Mouse (Mus musculus): ENCODE data around the gene Micu1.

The Micu1 gene

DNA sequence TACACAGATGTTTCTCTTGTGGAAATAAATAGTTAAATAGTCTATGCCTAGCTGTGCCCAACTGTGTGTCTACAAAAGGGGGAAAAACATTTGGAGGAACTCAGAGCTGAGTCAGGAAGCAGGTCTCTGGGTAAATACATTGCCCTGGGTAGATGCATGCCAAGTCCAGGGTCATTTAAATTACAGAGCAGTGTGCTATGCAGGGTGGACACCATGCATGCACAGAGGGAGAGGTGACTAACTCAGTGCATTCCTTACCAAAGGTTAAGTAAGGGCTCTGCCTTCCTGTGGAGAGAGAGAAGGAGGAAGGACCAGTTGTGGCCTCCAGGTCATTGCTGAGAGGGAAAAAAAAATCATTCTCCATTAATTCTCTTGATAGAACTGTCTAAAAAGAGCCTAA is 22.4 kb downstream of the Micu1 start:
- DNase-seq = no peak

DNA sequence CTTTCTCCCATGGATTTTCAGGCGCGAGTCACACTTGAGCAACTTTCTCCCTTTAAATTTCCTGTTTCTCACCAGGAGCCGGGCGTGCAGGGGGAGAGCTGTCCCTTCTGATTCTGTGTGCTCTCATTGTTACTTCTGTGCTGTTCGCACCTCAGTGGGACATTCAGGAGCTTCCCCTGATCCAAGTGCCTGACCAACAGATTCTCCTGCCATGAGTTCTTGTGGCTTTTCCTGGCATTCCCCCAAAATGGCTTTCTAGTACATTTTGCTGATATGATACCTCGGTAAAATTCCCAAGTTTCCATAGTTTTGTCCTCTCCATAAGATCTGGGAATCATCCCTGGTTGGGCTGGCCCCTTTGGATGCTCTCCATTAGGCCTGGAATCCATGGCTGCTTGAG is 25.0 kb downstream of the Micu1 start:
- no peak for DNase-seq

DNA sequence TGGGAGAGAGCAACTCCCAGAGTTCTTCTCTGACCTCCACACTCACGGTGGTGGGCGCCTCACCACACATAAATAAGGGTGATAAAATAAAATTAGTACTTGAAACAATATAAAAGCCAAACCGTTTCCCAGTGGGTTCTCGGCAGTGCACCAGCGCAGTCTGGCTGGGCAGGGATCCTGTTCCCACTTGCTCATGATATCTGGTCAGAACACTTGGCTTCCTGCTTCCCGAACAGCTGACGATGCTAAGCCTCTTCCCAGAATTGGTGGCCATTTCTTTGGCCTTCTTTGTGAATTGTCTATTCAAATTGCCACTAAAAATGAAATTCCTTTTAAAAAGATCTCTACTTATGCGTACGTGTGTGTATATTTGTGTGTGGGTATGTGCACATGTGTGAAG is 27.0 kb downstream of the Micu1 start:
- no peak for DNase-seq

DNA sequence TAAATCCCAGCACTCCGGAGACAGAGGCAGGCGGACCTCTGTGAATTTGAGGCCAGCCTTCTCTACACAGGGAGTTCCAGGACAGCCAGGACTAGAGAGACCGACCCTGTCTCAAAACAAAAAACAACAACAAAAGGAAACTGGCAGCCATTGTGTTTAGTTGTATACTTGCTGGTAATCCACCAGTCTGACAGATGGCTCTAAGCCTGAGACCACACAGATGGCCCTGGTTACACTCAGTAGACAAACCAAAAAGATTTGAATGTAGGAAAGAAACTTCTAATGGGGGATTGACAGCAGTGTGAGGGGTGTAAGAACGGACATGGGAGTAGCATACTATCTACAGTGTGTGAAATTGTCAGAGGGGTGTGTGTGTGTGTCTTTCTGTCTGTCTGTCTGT is 27.6 kb downstream of the Micu1 start:
- DNase-seq = no peak

DNA sequence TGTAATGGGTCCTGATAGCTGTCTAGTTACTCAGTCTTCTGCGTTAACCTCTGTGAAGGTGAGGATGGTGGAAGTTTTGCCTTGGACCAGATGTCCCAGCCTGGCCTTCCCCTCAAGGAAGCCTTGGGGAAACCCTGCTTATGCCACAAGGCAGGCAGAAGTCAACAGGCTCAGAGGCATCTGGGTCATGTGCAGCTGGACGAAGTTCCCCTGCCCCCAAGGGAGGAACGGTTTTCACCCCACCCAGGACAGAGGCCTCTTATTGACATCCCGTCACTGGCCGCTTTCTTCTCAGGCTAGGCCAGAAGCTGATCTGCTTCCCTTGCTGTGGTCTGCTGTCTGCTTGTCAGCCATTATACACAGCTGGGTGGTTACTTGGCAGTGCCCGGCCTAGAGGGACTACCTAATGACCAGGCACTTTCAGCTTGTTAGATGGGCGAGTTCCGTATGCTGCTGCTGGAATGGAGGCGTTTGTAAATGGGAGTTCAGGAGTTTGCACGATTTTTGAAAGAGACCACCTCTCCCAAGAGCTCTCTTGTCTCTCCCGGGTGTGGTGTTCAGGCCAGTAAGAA is 33.8 kb downstream of the Micu1 start:
- DNase-seq = no peak

DNA sequence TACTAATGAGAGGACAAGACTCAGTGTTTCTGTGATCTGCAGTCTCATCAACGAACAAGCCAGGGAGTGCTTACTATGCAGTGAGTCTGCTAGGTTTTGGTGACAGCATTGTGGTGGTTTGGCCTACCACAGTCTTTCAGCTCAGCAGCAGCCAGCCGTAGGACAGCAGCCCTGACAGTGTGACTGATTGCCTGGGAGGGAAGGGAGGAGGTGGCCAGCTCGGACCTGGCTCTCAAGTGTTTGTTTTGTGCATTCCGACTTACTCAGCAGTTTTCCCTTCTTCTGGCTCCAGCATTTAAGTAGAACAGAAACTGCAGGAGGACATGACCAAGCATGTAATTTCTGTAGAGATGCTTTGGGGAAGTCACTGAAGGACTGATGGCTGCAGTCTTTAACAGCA is 39.2 kb downstream of the Micu1 start:
- no peak for DNase-seq

DNA sequence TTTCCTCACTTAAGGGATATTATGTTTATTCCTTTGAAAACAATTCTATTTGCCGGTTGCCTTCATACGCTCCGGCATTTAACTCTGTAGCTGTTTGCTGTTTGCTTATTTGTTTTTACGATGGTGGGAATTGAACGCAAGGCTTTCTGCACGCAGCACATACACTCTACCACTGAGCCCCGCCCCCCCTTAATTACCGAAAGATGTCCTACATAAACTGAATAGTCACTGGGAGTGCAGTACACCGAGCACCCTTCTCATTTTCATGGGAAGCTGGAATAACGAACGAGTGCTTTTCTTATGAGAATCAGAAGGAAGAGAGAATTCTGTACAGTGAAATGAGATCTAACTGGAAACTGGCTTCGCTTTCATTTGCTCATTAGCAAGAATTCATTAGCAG is 41.1 kb downstream of the Micu1 start:
- no peak for DNase-seq

DNA sequence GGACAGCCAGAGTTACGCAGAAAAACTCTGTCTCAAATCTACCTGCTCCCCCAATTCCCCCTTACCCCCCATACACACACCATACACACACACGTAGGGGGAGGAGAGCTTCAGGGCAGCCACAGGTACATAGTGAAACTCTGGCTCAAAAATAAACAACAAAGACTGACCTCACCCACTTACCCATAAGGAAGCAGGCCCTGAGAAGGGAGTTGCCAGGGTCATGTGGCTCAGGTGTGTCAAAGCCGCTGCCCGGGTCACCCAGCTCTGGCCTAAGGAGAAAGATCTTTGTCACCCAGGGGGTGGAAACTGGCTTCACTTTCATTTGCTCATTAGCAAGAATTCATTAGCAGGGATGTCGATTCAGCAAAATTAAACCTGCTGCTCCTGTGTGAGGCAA is 41.7 kb downstream of the Micu1 start:
- DNase-seq = no peak

DNA sequence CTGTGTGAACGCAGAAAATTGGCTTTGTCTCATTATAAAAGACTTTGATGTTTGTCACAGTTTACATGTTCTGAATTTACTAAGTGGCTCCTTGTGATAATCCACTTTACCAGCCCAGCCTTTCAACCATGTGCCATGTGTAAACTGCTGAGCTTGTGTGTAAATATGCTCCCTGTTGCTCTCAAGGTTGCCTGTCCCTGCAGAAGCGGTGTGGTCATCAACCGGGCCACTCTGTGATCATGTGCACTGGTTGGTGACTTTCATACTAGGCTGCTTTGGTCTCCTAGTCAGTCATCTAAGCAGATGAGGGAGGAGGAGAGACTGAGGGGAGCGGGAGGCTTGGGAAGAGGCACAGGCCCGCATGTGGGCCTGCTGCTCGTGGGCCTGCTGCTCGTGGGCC is 45.1 kb downstream of the Micu1 start:
- DNase-seq = no peak

DNA sequence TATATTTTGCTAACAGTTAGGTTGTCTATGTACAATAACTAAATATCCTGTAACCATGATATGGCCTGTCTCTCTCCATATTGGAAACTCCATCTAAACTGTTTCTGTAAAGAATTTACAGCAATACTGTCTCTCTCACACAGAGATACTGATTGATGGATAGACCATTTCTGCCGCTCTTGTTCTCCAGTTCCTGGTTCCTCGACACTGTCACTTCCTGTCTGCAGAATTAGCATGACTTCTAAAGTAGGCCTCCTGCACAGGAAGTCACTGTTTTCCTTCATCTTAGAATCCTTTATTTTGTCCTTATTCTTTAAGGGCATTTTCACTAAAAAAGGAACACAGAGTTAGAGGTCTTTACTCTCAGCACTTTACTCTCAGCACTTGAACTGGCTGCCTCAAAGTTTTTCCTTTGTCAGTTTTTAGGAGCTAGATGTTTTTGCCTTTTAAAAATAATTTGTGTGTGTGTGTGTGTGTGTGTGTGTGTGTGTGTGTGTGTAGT is 46.5 kb downstream of the Micu1 start:
- DNase-seq = no peak

DNA sequence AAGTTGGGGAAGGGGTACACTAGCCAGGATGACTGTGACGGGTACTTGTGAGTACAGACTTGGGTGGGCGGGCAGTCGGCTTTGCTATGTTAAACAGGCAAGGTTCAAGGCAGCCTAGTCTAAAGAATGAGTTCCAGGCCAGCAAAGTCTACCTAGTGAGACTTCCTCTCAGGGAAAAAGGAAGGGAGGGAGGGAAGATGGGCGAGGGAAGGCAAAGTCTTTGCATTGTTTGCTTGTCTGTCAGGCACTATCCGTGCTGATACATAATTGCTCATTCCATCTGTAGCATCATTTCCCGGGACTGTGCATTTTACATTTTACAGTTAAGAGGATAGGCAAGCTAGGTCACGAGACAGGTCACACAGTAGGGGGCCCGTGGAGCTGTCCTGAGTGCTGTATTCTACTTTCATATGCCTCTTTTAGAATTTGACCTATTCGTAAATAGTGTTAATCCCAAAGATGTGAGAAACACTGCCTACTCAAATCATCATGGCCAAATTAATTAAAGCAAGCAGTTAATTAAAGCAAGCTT is 51.3 kb downstream of the Micu1 start:
- no peak for DNase-seq

DNA sequence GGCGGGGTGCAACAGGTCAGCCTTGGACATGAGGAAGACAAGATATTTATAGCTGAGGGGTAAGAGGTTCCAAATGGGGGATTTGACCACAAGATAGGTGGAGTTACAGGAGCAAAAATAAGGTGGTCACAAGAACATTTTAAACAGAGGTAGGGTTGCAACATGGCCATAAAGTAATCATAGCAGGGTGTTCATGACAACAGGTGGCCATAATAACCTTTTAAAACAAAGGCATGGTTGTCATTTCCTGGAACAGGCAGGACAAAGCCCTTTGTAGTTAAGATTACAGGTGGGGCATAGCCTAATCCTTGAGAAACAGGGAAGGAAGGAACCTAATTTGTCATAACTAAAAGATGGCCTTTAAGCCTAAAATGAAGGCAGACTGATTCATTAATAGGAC is 51.8 kb downstream of the Micu1 start:
- no peak for DNase-seq

DNA sequence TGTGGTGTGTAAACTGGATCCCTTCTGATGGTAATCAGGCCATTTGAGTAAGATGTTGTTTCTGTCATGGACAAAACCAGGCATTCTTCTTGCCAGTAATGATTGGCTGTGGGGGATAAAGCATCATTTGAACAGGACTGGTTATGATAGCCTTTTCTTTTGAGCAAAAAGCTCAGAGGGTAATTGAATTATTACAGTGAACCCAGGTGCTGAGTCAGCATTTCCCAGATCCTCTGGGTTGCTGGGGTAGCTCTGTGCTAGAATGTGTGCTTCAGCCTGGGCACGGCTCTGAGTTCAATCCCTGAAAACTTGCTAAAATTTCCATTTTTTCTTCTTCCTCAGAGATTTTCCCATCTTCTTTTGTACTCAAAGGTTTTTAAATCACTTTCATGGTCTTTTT is 52.6 kb downstream of the Micu1 start:
- no peak for DNase-seq

DNA sequence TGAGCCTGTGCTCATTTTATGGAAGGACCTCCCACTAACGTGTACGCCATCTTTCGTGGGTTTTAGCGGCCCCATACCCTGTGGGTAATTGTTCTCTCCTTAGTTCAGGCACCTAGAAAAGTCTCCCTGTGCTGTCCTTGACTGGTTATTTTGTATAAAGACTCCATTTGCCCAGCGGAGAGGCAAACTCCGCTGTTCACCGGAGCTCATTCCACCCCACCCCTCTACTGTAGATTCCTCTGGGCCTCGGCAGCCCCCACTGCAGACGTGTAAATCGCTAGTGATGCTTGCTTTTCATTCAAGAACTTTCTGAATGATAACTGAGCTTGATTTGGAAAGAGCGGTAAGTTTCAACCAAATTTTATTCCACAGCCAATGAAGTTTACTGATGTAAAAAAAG is 53.4 kb downstream of the Micu1 start:
- DNase-seq = no peak

DNA sequence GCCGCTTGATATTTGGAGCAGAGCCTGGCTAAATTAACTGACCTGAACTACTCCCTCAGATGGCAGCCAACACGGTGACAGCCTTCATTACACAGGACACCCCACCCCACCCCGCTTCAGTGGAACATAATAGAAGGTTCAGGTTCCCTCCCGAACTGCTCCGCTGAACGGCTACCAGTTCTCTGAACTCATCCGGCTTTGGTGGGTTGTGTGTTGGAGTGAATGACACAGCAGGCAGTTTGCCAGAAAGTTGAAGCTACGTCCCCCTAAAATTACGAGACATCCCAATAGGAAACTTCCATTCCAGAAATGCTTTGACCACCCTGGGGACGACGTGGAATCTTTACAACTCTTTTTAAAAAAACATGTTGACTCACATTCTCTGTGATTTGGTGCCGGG is 53.8 kb downstream of the Micu1 start:
- no peak for DNase-seq

DNA sequence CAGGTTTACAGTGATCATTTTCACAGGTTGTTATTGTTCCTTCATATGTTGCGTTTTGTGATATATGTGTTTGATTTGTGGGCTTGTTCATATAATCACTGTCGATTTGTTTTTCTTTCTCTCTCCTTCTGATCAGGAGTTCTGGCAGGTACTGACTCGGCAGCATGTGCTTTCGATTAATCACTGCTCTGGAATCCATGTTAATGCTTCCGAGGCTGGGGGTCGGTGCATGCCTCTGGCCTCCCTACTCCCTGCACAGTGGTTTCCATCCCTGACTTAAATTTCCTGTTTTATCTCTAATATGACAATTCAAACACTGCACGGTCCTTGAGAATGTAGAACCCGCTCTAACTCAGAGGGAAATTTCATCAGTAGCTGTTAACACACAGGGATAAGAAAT is 54.3 kb downstream of the Micu1 start:
- no peak for DNase-seq

DNA sequence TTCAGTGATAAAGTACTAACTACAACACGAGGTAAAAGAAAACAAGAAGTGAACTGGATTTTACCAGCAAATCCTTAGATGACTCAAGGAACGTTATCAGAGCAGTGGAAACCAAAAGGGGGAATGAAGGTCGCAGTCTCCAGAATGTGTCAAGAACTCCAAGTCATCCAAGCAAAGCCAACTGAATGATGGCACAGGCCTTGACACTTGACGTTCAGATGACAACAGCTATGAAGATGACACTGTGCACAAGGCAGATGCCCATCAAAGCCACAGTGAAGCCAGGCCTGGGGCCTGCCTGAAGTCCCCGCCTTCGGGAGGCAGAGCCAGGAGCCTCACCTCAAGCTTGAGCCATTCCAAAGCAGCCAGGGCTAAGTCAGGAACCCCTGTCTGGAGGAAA is 62.5 kb downstream of the Micu1 start:
- DNase-seq = no peak

DNA sequence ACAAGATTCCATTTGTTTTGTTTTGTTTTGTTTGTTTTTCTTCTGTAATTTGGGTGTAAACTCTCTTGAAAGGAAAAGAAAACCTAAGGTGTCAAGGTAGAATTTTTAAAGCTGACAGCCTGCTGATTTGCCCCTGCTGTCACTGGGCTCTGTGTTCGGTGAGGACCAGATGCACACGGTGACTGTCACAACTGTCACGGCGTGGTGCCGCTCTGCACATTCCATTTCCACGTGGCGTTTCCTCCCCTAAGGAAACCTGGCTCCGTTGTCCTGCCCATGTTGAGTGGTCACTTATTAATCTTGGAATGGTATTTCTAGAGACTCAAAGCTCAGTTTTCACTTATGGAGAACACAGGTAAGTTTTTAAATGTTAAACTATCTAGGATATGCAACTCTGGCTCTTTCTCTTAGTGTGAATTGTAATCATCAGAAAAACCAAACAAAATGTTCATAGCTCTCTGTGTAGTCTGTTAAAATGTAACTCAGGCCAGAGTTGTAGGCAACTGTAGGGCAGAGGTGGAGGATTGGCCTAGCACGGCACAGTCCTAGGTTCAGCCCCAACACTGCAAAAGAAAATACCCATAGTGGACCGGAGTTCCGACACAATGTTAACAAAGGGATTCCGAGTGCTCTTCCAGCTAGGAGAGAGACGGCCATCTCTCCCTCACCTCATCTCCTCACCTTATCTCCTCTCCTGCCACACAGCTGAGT is 66.2 kb downstream of the Micu1 start:
- DNase-seq = no peak

DNA sequence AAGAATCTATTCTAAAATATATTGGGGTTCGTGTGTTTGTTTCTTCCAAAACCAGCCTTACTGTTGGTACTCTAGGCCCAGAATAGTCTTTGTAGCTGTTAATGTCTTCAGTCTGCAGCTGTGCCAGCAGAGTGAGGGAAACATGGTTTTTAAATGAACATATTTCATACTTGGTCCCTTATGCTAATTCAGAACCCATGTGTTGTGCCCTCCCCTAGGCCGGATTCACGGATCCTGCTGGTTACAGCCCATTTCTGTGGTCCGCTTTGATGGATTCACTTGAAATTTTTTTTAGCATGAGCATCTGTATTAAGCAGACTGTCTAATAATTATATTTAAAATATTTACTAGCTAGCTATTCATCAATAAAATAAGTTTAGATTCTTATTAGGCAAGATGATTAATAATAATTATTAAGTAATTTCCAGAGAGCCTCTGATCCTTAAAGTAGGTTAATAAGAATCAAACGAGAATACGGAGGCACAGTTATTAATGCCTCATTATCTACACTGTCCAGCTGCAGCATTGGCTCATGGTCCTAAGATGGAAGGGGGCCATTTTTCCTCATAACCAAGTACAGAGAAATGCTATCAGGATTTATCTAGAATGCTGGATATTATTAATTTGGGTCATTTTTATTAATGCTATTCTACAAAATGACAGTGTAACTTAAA is 69.2 kb downstream of the Micu1 start:
- DNase-seq = no peak

DNA sequence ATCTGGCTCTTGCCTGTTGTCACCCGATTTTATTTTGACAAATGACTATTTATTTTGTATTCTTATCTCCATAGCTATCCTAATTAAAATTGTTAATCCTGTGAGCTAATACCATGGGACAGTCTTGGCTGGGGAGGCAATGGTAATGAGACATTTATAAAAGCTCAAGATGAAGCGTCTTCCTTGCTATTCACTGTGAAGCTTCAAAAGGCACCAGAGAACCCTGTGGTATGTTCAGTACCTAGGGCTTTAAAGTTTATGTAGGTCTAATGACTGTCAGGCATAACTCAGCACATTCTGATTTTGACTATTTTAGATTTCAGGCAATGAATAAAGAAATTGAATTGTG is 69.7 kb downstream of the Micu1 start:
- no peak for DNase-seq

DNA sequence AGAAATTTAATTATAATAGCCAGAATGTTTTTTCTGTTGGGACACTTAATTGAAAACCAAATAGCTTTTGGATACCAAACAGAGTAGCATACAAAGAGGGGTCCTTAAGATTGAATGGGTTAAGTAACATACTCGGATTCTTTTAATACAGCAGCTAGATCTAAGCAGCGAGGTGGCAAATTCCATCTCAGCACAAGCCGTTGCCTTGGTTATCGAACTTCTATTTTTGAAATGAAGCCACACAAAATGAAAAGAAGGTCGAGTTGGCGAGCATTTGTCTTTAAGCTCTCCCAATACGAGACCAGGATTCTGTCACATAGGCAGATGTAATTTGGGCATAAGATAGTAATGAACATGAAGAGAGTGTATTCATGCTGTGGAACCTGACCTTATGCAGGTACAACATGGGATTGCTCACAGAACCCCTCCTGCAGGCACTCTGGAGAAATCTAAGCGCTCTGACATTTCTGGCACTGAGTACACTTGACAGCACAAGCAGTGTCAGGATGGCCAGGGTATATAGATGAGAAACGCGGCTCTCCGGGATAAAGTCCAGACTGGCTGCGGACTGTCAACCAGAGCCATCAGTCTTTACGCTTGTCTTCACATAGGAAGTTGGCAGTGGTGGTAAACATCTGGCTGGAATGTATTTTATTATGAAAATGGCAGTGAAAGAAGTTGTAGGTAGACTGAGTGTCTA is 71.3 kb downstream of the Micu1 start:
- DNase-seq = peak; percentile 17

DNA sequence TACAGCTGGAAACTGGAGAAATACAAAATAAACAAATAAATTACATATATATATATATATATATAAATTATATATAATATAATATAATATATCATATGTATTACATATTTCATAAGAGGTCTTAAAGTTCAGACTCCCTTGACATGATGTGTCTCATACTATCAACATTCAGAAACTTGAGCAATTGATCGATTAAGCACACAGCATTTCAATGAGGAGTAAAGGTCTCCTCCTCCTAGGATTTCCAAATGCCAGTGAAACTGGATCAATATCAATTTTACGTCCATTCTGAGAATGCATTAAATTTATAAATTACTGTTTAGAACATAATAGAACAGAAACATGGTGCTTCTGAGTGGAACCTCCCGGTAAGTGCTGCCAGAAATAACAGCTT is 71.9 kb downstream of the Micu1 start:
- DNase-seq = no peak

DNA sequence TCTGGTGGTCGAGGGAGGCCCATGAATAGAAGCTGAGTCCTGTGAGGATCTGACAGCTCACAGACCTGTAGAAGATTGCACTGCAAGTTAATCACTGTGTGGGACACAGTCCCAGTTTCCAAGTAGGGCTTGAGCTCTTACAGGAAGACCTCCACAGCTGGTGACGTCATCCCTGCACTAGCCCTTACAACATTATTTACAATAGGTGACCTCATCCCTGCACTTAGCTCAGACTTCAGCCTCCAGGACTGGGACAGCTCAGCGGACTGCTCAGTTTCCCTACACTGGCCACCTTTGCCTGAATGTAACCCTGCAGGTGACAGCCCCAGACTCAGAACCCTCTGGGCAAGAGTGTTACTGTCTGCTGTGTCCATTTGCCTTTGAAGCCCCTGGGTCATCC is 75.0 kb downstream of the Micu1 start:
- no peak for DNase-seq
